Mouse (Mus musculus): ENCODE results near the gene Edrf1.
A peak's percentile ranks its signal among the peaks of the same experiment; 100 is the strongest.

The Edrf1 gene

DNA sequence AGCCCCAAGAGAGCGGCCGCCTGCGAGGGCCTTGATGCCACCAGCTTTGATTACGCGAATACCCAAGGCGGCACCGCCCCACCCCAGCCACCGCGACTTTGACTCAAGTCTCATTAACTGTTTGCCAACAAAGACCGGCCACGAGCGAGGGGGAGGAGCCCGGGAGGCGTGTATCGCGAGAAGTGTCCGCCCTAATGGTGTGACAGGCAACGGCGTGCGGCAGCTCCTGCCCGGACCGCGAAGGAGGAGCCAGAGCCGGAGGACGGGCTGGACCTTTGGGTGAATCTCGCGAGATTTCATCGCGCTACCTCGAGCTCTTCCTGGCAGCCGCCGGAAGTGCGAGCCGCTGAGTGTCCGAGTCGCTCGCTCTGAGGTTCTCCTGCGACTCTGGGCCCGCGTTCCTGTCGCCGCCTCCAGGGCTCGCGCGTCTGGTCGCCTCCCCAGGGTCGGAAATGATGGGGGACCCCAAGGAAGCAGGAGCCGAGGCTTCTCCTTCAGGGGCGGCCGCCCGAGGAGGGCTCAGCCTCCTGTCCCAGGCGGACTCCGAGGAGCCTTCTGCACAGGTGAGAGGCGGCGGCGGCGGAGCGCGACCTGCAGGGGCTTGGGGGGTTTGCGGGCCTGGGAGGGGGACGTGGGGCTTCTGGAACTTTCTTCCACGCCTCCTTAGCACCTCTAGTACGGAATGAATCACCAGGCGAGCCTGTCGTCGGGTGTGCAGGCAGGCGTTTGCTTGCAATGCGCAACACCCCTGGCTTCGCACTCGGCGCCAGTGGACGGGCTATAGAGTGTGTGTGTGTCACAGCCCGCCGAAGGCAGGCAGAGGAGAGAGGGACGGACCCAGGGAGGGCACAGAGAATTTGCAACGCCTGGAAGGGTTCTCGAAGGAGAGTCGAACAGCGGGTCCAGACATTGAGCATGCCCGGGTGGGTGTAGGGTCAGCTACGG lies at the start of gene Edrf1:
Gene Edrf1, plus strand, starts transcription at position 183 of the 945 bp plus-strand sequence.
- peak; percentile 99 for DNase-seq (ENCODE audit: low read depth in 1 of 2, low spot score in 2 of 2)

DNA sequence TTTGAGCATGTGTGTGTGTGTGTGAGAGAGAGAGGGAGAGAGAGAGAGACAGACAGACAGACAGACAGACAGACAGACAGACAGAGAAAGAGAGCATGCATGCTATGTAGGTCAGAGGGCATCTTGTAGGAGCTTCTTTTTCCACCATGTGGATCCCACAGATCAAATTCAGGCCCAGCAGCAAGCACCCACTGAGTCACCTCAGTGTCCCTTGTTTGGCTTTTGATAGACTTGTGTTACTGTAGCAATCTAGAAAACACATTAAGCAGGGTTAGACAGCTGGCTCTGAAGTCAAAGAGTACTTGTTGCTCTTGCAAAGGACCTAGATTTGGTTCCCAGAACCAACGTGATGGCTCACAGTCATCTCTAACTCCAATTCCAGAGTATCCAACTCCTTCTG lies 45.6 kb upstream of the Edrf1 start:
- no peak for DNase-seq (ENCODE audit: low read depth in 1 of 2, low spot score in 2 of 2)

DNA sequence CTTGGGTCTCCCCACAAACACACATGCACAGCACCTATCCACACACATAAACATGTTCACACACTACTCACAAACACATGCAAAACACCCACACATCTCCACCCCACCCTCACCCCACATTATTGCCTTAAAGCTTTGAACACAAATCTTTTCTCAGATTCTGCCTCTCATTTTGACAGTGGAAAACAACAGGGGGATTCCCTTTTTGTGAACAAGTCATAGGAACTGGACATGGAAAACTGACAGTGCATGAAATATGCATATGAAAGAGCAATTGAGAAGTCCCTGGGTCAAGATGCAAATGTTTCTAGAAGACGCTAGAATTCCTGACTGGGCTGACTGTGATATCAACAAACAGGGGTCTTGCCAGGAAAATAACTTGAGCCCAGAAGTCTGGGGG lies 36.8 kb upstream of the Edrf1 start:
- DNase-seq (ENCODE audit: low read depth in 1 of 2, low spot score in 2 of 2) = no peak

DNA sequence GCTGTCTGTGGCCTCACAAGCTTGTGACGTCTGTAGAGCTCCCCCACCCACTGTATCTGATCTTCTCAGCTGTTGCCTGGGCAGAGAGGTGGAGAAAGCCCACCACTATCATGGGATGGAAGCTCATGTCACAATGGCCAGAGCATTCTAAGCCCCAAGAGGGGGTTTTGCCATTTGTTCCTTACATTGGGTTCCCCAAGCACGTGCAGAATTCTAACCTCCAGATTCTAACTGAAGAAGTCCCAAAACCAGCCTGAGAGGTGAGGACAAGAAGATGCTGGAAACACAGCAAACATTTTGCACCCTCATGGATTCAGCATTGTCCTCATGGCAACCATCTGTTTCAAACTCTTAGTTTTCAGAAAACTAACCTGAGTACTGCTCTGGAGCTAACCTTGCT lies 35.3 kb upstream of the Edrf1 start, which contains the start of gene Tex36:
Gene Tex36, minus strand, starts transcription at position 101 of the 400 bp plus-strand sequence.
- DNase-seq (ENCODE audit: low read depth in 1 of 2, low spot score in 2 of 2) = no peak

- DNase-seq (ENCODE audit: low read depth in 1 of 2, low spot score in 2 of 2) = no peak
These were observed 34.2 kb upstream of the Edrf1 start for GRCm38 (mm10) chr7:133603156-133603555.

GRCm38 (mm10) chr7:133604427-133605081 lies 32.8 kb upstream of the Edrf1 start:
- DNase-seq (ENCODE audit: low read depth in 1 of 2, low spot score in 2 of 2) = no peak

DNA sequence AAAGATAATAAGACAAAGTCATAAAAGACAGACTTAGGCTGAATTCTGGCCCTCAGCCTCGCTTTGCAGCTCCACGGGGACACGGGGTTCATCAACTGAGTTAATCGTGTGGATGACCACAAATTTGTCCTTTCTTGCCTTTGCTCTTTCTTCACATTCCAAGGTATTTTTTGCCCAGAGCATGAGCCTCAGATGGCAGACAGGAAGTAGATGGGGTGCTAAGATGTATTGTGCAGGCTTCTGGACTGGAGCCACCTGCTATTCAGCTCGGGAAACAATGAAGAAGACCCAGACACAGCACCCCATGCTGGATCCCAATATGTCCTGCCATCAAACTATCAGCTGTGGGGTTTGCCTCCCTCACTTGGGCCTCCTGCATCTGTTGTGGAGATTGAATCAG lies 30.0 kb upstream of the Edrf1 start:
- no peak for DNase-seq (ENCODE audit: low read depth in 1 of 2, low spot score in 2 of 2)

GRCm38 (mm10) chr7:133607883-133608575 lies 29.3 kb upstream of the Edrf1 start:
- DNase-seq (ENCODE audit: low read depth in 1 of 2, low spot score in 2 of 2) = no peak

DNA sequence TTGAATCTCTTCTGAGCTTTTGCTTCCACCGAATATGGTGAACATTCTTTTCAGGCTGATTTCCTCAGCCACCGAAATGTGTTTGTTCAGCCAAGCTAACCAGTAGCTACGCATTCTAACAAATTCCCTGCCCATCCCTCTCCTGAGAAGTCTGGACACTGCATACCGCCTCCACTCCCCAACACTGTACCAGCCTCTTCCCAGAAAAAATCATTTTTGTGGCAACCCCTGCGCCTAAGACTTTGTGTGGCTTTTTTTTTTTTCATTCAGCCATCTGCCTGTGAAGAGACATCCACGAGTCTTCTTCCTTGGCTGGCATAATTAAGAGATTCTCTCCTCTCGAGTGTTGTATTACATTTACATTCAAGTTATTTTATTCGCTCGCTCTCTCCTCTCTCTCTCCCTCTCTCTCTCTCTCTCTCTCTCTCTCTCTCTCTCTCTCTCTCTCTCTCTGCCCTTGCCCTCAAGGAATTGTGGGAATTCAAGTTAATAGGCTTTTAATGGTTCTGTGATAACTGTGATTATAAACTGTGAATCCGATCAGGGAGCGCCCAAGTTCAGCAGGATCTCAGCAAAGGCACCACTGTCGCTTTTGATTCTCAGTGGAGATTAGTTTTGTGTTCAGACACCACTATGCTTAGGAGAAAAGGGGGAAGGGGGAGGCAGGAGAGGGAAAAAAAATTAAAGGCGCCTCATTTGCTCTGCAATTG lies 28.6 kb upstream of the Edrf1 start:
- no peak for DNase-seq (ENCODE audit: low read depth in 1 of 2, low spot score in 2 of 2)

DNA sequence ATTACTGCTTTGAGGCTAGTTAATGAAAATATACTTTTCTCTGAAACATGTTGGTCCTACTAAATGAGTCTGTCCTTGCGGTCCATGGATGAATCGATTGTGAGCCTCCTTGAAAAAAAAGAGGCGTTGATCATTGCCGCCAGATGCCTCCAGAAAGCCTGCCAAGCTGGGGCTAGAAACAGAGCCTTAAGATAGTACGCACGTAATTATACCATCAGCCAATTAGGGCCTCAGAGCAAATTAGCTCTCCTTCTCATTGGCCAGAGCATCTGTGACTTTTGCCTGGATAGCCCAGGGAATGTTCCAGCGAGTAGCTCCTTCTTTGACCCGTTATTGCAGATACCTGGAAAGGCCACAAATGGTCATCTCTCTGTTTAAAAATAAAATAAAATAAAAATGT lies 27.8 kb upstream of the Edrf1 start:
- no peak for DNase-seq (ENCODE audit: low read depth in 1 of 2, low spot score in 2 of 2)

GRCm38 (mm10) chr7:133612981-133613380 lies 24.4 kb upstream of the Edrf1 start:
- no peak for DNase-seq (ENCODE audit: low read depth in 1 of 2, low spot score in 2 of 2)

- DNase-seq (ENCODE audit: low read depth in 1 of 2, low spot score in 2 of 2) = no peak
These were observed 16.6 kb upstream of the Edrf1 start for GRCm38 (mm10) chr7:133620721-133621120.

DNA sequence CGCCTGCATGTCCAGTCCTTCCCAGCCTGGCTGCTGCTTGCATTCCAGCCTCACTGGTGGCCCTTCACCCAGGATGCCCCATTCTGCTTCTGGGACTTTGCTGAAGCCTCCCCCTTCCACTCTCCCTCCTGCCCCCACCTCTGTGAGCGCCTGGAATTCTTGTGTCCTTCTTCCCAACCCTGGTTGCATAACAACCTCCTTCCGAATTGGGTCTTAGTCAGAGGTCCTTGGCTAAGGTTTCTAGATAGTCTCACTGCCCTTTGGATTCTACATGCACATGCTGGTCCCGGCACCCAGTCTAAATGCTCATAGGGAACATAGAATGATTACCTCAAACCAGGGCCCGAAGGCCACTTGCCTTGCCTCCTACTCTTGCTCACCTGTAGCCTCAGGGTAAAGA lies 14.1 kb upstream of the Edrf1 start:
- DNase-seq (ENCODE audit: low read depth in 1 of 2, low spot score in 2 of 2) = no peak

DNA sequence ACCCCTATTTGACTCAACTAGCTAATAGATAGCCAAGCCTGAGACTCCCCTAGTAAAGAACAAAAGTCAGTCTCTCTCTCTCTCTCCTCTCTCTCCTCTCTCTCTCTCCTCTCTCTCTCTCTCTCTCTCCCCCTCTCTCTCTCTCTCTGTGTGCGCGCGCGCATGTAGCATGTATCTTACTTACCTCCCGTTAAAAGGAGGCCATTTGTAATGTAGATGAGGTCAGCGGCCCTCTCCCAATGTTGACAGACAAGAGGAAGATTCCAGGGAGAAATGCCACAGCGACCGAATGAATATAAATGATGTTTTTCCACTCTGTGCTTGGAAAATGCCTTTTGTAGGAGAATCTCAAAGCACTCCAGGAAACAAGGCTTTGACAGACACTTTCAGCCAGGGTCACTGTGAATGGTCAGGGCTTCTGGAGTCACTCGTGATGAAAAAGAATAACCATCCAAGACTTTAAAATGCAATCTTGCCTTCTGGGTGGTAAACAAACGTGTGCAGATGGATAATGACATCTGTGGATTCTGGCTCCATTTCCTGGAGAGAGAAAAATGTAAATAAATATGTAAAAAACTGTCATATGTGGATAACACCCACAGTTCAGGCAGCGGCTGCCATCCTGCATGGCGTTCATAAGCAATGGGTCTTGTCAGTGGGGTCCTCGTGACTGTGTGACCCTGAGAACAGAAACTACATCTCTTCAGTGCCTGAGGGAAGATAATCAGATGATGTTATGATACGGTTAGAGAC lies 10.0 kb upstream of the Edrf1 start:
- DNase-seq (ENCODE audit: low read depth in 1 of 2, low spot score in 2 of 2) = no peak

- no peak for DNase-seq (ENCODE audit: low read depth in 1 of 2, low spot score in 2 of 2)
These were observed 6.5 kb upstream of the Edrf1 start for GRCm38 (mm10) chr7:133630821-133631220.

GRCm38 (mm10) chr7:133632476-133632875 lies 4.9 kb upstream of the Edrf1 start:
- peak in 1 of 2 experiments; percentile 29 for DNase-seq (ENCODE audit: low read depth in 1 of 2, low spot score in 2 of 2)

- DNase-seq (ENCODE audit: low read depth in 1 of 2, low spot score in 2 of 2) = no peak
These were observed 2.3 kb upstream of the Edrf1 start for GRCm38 (mm10) chr7:133634932-133635650.

- DNase-seq (ENCODE audit: low read depth in 1 of 2, low spot score in 2 of 2) = peak; percentile 57 to 79
These were observed 498 bp upstream of the Edrf1 start for GRCm38 (mm10) chr7:133636738-133637352.

GRCm38 (mm10) chr7:133638306-133638705 lies 963 bp downstream of the Edrf1 start:
- DNase-seq (ENCODE audit: low read depth in 1 of 2, low spot score in 2 of 2) = no peak
